Mouse (Mus musculus) liver, embryonic 14.5 days (tissue): ENCODE measurements around the gene 2310011J03Rik.

ENCODE experiments used
- CTCF ChIP-seq: IDR thresholded peaks from 2 replicates; pipeline ENCODE4 v1.5.1; 2016; ENCODE audit warnings: antibody characterized with exemption, low read depth, control low read depth
- EP300 ChIP-seq: IDR thresholded peaks from 2 replicates; pipeline ENCODE4 v1.6.1; 2016; ENCODE audit warnings: antibody characterized with exemption, low read depth

- TF ChIP-seq CTCF = no peak
- no peak for TF ChIP-seq EP300
Measured at GRCm38 (mm10) chr10:80279273-80279672, 41.1 kb downstream of the 2310011J03Rik start.
